Mouse (Mus musculus) forebrain, embryonic 16.5 days (tissue): ENCODE measurements at regions not wholly inside any gene's neighbourhood (a gene's known extent, or its start where the extent isn't known, plus 50 kb on each side); places are given as distances from the start of the nearest gene placed in this dataset.
A peak's percentile ranks its signal among the peaks of the same experiment; 100 is the strongest.

Experiments
- ATAC-seq: fragments of 200-750 bp; cut with Nextera tagmentation; 2 replicates; pipeline ENCODE4 v1.8.0; 2017; ENCODE audit warnings: mild to moderate bottlenecking, moderate library complexity
- H3K27ac ChIP-seq: fragments of 300-500 bp; sonication (generic); 2 replicates; pipeline ENCODE4 v1.5.1; 2014; ENCODE audit warnings: low read length, control low read depth
- H3K27me3 ChIP-seq: fragments of 300-500 bp; sonication (generic); replicated peaks from 2 replicates; pipeline ENCODE4 v1.6.1; 2014; ENCODE audit warnings: low read length; ENCODE audit not compliant: control insufficient read depth, insufficient read depth
- H3K36me3 ChIP-seq: fragments of 300-500 bp; sonication (generic); 2 replicates; pipeline ENCODE4 v1.6.1; 2014; ENCODE audit not compliant: control insufficient read depth, insufficient read depth
- H3K4me1 ChIP-seq: fragments of 300-500 bp; sonication (generic); replicated peaks from 2 replicates; pipeline ENCODE4 v1.6.1; 2014; ENCODE audit warnings: low read length; ENCODE audit not compliant: control insufficient read depth, insufficient read depth
- H3K4me2 ChIP-seq: fragments of 300-500 bp; sonication (generic); 2 replicates; pipeline ENCODE4 v1.6.1; 2014; ENCODE audit warnings: mild to moderate bottlenecking, low read length, control low read depth
- H3K4me3 ChIP-seq: fragments of 300-500 bp; sonication (generic); replicated peaks from 2 replicates; pipeline ENCODE4 v1.5.1; 2014; ENCODE audit warnings: mild to moderate bottlenecking, low read length, control low read depth
- H3K9ac ChIP-seq: fragments of 300-500 bp; sonication (generic); replicated peaks from 2 replicates; pipeline ENCODE4 v1.6.1; 2014; ENCODE audit warnings: low read depth, low read length, control low read depth
- H3K9me3 ChIP-seq: fragments of 300-500 bp; sonication (generic); 2 replicates; pipeline ENCODE4 v1.6.1; 2016; ENCODE audit warnings: low read length; ENCODE audit not compliant: control insufficient read depth
- WGBS: fragments of 180-500 bp; shearing (Covaris S2); extraction: QIAGEN DNeasy Blood & Tissue Kit; methylation state at CpG from one replicate; pipeline ENCODE4 v1.1.7; 2014; 5-methylcytosine and 5-hydroxymethylcytosine counted together

DNA sequence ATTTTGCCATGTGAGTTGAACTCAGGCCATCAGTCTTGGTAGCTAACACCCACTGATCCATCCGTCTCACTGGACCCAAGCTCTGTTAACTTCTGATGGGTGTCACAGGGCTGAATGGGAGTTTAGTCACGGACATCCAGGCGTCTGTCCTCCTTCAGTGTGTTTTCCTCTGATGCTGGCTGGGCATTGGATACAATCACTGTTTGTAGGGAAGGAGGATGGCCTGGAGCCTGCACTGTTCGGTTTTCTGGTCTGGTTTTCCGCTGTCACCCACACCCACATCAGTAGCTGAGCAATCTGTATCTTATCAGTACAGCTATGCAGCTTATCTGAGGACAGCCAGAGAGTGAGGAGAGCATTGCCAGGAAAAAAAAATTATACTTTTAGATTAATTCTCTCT lies 207.7 kb upstream of the Pde3a start:
- H3K4me2 ChIP-seq, result no peak overlapping the region
- H3K4me3 ChIP-seq, result no peak overlapping the region
- H3K36me3 ChIP-seq, result no peaks in the 10 kb centered on the region
- no peak overlapping the region for H3K9ac ChIP-seq
- 69% methylated on average over 5 of the region's 5 CpGs for WGBS
- peak; percentile 75 for ATAC-seq
- H3K4me1 ChIP-seq, result 0 out of 2 replicates have a peak, but pooled peaks cover 2% of the 10 kb centered on the region
- H3K27ac ChIP-seq, result no peak overlapping the region
- no peaks in the 10 kb centered on the region for H3K9me3 ChIP-seq
- no peaks in the 10 kb centered on the region for H3K27me3 ChIP-seq

DNA sequence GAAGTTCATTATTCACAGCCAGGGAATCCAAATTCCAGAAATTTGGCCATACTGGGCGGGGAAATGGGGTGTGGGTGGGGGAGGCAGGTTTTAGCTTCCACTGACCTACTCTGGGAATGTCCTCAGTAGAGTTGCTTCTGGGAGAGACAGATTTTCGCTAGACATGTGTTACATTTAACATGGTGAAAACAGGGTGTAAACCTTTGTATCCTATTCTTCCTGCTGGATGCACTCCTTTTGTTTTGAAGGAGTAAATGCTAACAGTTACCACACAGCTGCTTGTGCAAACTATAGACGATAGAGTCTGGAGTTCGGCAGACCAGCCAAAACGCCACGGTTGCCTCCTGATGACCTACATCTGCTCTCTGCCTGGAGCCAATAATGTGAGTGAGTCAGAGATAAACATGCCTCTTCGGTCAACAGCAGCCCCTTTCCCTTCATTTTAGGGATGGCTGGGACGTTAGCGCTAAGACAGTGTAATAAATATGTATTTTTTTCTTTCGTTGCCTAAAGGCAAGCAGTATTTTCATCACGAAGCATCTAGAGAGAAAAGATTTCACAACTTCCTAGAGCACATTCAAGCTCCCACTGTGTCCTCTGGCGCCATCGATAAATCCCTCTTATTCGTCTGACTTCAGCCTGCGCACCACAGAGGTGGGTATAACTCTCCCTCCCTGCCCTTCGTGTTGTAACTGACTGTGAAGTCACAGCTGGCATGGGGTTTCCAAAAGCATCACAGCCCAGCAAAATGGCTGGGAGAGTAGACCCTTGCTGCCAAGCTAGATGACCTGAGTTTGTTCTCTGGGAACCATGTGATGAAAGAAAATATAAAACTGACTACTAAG lies 207.1 kb upstream of the Pde3a start:
- no peak overlapping the region for H3K9ac ChIP-seq
- no peak overlapping the region for H3K4me2 ChIP-seq
- H3K27ac ChIP-seq, result no peak overlapping the region
- H3K36me3 ChIP-seq, result no peaks in the 10 kb centered on the region
- no peak overlapping the region for H3K4me3 ChIP-seq
- 69% methylated on average over 16 of the region's 16 CpGs for WGBS
- H3K27me3 ChIP-seq, result no peaks in the 10 kb centered on the region
- H3K4me1 ChIP-seq, result 0 out of 2 replicates have a peak, but pooled peaks cover 2% of the 10 kb centered on the region
- H3K9me3 ChIP-seq, result no peaks in the 10 kb centered on the region
- peak; percentile 50 for ATAC-seq

DNA sequence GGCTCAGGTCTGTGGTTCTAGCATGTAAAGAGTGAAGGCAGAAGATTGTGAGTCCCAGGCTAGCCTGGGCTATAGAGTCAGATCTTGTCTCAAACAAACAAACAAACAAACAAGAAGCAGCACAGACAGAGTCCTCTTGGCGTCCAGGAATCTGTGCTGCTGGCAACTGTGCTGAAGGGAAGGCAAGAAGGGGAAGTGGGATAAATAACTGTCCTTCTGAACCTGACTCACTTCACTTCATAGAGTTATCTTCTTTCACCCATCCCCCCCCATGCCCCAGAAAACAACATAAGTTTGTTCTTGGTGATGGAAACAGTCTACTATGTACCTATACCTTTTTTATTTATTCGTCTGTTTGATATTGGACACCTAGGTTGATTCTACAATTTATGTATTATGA lies 200.8 kb upstream of the Pde3a start:
- 95% methylated on average over 2 of the region's 2 CpGs for WGBS
- Histone ChIP-seq H3K9ac (no peak overlapping the region), H3K36me3 (no peaks in the 10 kb centered on the region), H3K4me1 (0 out of 2 replicates have a peak, but pooled peaks cover 2% of the 10 kb centered on the region), H3K4me2 (no peak overlapping the region), H3K27me3 (peaks cover 14% of the 10 kb centered on the region), H3K27ac (no peak overlapping the region), H3K4me3 (no peak overlapping the region), H3K9me3 (no peaks in the 10 kb centered on the region)
- ATAC-seq, result no peak

DNA sequence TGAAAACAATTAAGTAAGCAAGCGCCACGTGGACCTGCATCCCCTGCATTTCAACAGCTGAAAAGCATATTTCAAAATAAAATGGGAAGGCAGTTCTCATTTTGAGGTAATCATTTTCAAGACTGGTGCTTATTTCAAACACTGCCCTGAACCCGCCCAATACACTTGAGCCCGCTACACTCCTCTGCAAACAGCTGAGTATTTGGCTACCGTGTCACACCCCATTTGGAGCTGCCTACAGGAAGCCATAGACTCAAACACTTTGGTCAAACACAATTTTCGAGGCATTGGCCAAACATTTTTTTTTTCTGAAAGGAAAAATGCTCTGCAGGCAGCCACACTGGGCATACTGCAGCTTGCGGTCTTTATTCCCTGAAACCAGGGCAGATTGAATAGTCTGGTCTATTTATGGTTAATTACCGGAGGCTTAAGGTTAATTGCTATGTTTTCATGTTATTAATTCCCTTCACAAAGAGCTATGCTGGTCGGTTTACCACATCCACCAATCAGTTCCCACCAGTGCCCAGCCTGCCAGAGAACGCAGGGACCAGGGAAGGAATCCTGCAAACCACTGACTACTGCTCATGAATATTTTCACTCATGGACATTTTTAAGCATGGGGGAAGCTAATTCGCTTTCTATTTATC lies 198.9 kb upstream of the Pde3a start:
- peak; percentile 96 for ATAC-seq
- 0 out of 2 replicates have a peak, but pooled peaks cover 2% of the 10 kb centered on the region for H3K4me1 ChIP-seq
- H3K27me3 ChIP-seq, result peaks cover 14% of the 10 kb centered on the region
- no peaks in the 10 kb centered on the region for H3K36me3 ChIP-seq
- H3K9me3 ChIP-seq, result no peaks in the 10 kb centered on the region
- H3K4me3 ChIP-seq, result no peak overlapping the region
- no peak overlapping the region for H3K27ac ChIP-seq
- 15% methylated on average over 11 of the region's 11 CpGs for WGBS
- no peak overlapping the region for H3K4me2 ChIP-seq
- H3K9ac ChIP-seq, result no peak overlapping the region

DNA sequence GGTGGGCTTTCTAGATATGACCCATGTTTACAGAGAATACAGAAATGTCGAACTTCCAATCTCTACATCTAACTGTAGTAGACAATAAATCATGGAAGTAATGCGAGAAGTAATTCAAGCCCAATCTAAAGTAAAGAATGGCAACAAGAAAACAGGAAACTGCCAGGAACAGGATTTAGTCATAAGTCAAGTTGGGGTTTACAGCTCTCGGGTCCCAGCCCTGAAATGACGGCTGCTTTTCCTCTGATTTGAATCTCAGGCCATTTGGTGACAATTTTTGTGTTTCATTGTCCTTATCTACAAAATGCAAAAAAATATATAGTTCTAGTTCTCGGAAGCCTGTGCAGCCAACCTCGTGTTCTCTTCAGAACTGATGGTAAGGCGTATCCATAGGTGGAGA lies 195.0 kb upstream of the Pde3a start:
- H3K9me3 ChIP-seq, result 0 out of 2 replicates have a peak, but pooled peaks cover 3% of the 10 kb centered on the region
- ATAC-seq, result no peak
- WGBS, result 93% methylated on average over 7 of the region's 7 CpGs
- no peak overlapping the region for H3K4me2 ChIP-seq
- H3K4me1 ChIP-seq, result 0 out of 2 replicates have a peak, but pooled peaks cover 2% of the 10 kb centered on the region
- H3K4me3 ChIP-seq, result no peak overlapping the region
- no peak overlapping the region for H3K9ac ChIP-seq
- H3K27me3 ChIP-seq, result peaks cover 16% of the 10 kb centered on the region
- H3K36me3 ChIP-seq, result no peaks in the 10 kb centered on the region
- H3K27ac ChIP-seq, result no peak overlapping the region

DNA sequence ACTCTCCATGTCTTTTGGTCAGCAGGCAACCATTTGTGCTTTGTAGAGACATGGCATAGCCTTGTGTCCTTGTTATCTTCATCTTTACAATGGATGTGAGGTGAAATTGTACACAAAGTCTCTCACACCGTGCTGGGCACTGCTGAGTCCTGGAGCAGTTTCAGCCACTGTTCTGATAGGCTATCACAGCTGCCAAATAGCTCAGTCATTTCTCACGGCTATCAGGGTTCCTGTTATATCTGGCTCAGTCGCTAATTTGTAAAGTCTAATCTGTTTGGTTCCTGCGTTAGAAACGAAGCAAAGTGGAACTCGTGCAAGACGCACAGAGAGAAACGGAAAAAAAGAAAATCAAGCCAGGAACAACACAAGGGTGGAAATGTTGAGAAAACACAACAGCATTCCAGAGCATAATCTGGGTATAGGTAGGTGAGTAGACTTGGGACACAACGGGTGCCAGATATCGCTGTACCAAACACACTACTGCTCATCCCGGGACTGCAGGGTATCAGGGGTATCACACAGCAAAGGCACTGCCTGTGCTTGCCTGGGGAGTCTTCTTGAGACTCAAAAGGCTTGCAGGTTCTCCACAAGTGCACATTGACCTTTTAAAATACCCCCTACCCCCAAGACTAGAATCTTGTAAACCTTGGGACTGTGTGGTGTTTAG lies 189.7 kb upstream of the Pde3a start:
- WGBS, result 95% methylated on average over 11 of the region's 11 CpGs
- no peaks in the 10 kb centered on the region for H3K4me1 ChIP-seq
- no peak for ATAC-seq
- H3K27ac ChIP-seq, result no peak overlapping the region
- no peaks in the 10 kb centered on the region for H3K36me3 ChIP-seq
- no peak overlapping the region for H3K9ac ChIP-seq
- H3K4me3 ChIP-seq, result no peak overlapping the region
- H3K9me3 ChIP-seq, result 0 out of 2 replicates have a peak, but pooled peaks cover 3% of the 10 kb centered on the region
- H3K4me2 ChIP-seq, result no peak overlapping the region
- 0 out of 2 replicates have a peak, but pooled peaks cover 2% of the 10 kb centered on the region for H3K27me3 ChIP-seq

DNA sequence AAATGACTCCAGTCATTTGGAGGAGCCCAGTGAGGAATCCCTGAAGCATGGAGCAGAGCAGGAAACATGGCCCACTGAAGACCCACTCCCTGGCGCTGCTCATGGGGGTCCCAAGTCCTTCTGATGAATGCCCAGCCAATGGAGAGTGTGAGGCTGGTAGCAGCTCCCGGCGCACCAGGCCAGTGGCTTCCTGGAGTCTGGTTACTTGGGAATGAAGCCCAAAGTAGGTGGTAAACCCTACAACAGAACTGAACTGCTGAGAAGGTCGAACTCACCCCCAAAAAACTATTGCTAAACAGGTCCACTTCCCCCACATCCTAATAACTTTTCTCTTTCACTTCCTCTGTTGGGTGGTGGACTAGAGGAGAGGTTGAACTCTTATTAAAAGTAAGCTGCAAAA lies 183.3 kb upstream of the Pde3a start:
- no peaks in the 10 kb centered on the region for H3K36me3 ChIP-seq
- 89% methylated on average over 4 of the region's 4 CpGs for WGBS
- 0 out of 2 replicates have a peak, but pooled peaks cover 4% of the 10 kb centered on the region for H3K4me1 ChIP-seq
- H3K4me2 ChIP-seq, result no peak overlapping the region
- no peaks in the 10 kb centered on the region for H3K9me3 ChIP-seq
- ATAC-seq, result no peak
- no peaks in the 10 kb centered on the region for H3K27me3 ChIP-seq
- H3K27ac ChIP-seq, result no peak overlapping the region
- no peak overlapping the region for H3K9ac ChIP-seq
- no peak overlapping the region for H3K4me3 ChIP-seq

DNA sequence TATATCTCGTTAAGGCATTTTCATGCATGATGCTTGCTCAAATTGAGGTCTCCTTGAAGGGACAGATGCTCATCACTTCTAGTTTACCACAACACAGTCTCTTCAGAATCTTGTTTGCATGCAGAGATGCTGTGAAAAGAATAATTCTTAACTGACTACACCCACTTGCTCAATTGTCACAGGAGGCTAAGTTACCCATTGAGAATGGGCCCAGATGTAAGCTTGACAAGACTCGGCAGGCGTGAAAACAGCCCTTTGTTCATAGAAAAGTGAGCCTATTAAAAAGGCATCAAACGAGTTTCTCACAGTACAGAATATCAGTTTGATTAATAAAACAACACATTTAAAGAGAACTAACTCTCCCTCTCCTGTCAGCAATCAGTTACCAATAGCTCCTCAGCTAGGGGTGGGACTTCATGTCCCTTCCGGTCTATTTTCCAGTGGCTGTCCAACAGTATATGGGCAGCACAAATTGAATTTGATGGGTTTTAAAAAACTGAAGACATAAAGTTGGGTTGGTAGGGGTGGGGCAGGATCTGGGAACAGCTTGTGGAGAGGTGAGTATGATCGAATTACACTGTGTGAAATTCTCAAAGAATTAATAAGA lies 180.1 kb upstream of the Pde3a start:
- WGBS, result 31% methylated on average over 6 of the region's 6 CpGs
- Histone ChIP-seq H3K36me3 (no peaks in the 10 kb centered on the region), H3K27ac (no peak overlapping the region), H3K9ac (no peak overlapping the region), H3K9me3 (no peaks in the 10 kb centered on the region), H3K4me2 (no peak overlapping the region), H3K4me3 (no peak overlapping the region), H3K4me1 (0 out of 2 replicates have a peak, but pooled peaks cover 4% of the 10 kb centered on the region), H3K27me3 (no peaks in the 10 kb centered on the region)
- peak; percentile 36; the same call in 1 of the 2 replicates for ATAC-seq

DNA sequence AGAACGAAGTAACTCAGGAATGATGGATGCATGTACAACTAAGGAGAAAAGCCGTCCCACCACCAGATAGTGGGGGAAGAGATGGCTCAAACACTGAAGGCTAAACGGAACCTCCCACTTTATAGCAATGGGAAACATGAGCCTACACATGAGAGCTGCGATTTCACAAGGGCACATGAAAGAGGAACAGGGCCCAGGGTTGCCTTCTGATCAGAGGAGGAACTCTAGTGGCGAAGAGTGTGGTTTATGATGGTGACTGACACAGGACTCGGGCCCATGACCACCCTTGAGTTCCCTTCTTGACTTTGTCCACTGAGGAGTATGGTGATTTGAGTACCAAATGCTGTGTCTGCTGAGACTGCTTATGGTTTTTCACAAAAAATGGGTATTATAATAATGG lies 179.2 kb upstream of the Pde3a start:
- ATAC-seq, result no peak
- no peak overlapping the region for H3K4me3 ChIP-seq
- H3K27ac ChIP-seq, result no peak overlapping the region
- no peaks in the 10 kb centered on the region for H3K36me3 ChIP-seq
- H3K9me3 ChIP-seq, result no peaks in the 10 kb centered on the region
- no peak overlapping the region for H3K9ac ChIP-seq
- 0 out of 2 replicates have a peak, but pooled peaks cover 4% of the 10 kb centered on the region for H3K4me1 ChIP-seq
- WGBS, result 93% methylated on average over 6 of the region's 6 CpGs
- no peaks in the 10 kb centered on the region for H3K27me3 ChIP-seq
- no peak overlapping the region for H3K4me2 ChIP-seq
